Mouse (Mus musculus) spleen, postnatal 4 days (tissue): ENCODE measurements at regions not wholly inside any gene's neighbourhood (a gene's known extent, or its start where the extent isn't known, plus 50 kb on each side); places are given as distances from the start of the nearest gene placed in this dataset.

Experiments used
- DNase-seq, 2 experiments: peaks; one replicate each; pipeline ENCODE4 v3.0.0; 2022; ENCODE audit warnings: low spot score in 2 of 2

DNA sequence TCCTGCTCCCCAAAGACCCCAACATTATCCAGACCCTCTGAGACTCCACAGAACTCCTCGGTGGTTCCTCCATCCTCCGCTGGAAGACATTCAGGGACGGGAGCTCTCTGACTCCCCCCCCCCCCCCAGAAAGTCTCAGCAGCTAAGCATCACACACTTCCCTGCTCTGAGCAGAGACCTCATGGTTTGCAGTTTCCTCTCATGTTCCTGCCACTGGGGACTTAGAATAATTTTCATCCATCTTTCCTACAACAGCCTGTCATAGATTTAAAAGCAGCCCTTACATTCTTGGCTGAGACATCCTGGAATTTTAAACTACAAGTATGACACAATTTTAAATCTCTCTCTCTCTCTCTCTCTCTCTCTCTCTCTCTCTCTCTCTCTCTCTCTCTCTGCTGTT is 69.2 kb downstream of the Gpr65 start:
- DNase-seq, result no peak

DNA sequence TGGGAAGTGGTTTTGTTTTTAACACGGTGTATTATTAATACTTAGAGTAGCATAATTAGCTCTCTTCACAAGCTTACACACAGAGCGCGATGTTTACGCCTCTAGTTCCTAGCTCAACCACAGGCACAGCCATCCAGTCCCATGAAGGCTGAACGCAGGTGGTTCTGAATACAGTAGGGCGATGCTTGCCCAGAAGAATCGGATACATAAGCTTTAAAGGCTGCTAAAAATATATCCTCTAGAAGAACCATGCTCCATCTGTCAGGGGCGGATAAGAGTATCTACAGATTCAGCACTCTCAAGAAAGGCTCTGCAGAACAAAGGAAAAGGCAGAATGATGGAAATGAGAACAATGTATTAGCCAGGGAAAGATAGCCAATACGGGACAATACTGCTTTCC is 71.1 kb downstream of the Gpr65 start:
- DNase-seq, result no peak

DNA sequence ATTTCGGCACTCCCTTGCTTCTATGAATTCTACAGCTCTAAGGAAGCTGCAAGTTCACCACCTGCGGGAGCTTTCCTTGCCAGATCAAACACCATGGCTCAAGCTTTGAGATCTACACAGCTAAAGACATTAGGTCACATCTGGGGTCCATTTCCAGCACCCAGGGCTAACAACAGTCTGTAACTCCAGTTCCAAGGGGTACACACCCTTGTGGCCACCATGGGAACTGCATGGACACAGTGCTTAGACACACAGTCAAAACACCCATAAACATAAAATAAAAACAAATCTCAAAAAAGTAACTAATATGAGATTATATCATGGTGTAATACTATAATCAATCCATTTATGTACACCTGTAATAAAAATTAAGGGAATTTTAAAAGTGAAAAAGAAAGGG is 73.7 kb downstream of the Gpr65 start:
- DNase-seq, result peak in 1 of 2 experiments; percentile 69

DNA sequence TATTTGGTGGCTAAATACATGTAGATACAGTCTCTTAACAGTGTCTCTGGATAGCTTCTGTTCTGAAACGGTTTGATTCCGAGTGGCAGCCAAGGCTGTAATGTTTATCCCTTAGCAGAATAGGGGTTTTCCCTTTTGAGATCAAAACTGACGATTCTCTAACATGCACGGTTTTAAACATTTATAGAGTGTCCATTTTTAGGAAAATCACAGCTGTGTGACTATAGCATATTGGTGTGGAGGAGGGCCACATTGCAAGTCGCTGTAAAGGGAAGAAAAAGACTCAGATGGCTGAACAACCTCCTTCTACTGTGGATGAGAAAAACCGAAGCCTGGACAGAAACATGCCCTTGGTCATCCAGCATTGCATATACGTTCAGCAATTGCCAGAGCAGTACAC is 75.2 kb downstream of the Gpr65 start:
- DNase-seq, result no peak

DNA sequence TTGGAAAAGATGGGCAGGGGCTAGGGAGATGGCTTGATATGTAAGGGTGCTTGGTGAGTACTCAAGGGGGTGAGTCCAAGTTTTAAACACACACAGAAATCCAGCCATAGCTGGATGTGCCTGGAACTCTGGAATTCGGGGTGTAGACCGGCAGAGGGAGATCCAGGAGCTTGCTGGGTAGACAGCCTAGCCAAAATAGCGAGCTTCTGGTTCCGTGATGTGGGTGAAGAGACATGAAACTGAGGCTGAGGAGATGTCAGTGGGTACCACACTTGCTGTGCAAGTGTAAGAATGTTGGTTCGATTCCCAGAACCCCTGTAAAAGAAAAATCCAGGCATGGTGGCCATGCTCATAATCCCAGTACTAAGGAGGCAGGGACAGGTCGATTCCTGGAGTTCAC is 78.6 kb downstream of the Gpr65 start:
- DNase-seq, result no peak

DNA sequence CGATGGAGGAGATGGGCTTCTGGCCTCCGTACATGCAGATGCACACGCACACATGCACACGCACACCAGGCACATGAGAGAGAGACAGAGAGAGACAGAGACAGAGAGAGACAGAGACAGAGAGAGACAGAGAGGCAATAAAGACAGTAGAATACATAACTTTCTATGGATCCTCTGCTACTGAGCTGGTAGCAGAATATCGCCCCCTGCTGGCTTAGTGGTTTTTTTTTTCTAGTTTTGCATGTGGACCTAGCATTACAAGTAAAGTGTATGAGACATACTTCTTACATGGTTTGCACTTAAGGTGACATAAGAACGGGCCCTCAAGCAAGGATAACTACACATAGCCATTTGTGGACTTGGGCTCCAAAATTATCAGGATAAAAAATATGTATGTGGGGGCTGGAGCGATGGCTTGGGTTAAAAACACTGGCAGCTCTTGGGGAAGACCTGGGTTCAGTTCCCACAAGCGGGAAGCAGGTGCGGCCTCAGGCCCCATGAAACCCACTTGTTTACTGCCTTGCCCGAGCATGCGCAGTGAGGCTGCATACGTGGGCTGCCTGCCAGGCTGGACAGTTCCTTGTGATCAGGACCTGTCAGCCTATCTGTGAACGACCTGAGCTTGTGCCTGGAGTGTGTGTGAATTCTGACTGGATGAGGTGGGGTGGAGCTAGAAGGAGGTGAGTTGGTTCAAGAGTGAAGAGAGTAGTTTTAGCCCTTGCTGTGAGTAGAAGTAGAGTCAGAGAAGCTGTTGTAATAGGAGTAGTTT is 79.3 kb downstream of the Gpr65 start:
- DNase-seq, result peak; percentile 34 to 71

DNA sequence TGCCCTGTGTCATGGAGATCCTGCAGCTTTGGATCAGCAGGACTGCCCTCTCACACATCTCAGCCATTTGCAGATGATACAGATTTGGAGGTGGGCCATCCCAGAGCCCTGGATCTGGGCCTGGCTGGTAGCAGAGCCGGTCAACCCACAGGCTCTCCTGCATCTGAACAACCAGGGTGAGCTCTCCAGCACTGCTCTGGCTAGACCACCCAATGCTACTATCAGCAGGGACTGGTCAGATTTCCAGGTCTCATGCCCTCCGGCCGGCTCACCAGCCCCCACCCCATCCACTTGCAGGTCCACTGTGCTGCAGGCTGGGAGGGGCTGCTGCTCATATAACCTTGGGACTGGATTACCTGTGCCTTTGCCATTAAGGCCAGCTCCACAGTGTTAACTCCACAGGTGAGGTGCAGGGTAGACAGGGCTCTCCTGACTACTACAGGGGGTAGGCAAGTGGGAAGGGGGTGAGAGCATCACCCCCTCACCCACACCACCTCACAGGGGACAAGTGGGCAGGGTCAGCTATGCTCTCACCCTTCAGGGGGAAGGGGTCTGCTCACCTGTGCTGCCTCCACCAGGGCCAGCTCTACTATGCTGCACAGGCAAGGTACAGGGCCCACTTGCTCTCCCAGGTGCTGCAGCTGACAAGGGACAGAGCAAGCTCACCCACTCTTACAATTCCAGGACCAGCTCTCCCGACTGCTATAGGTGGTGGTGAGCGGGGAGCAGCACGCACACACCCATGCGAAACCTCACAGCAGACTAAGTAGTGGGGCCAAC is 81.6 kb downstream of the Gpr65 start:
- no peak for DNase-seq

DNA sequence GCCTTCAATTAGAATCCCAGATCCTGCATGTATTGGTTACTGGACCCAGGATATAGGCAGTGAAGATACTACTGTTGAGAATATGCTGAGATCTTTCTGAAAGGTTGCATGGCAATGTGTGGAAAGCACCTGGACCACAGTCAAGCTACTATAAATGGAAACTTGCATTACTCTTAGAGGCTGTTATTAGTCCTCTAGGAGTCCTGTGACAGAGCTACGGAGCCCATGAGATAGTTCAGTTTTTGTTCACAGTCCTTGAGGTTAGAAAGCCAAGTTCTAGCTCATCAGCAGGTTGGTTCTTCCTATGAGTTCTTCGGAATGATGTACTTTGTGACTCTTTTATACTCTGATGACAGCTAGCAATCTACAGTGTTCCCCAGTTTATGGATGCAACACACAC is 84.0 kb downstream of the Gpr65 start:
- DNase-seq, result no peak

DNA sequence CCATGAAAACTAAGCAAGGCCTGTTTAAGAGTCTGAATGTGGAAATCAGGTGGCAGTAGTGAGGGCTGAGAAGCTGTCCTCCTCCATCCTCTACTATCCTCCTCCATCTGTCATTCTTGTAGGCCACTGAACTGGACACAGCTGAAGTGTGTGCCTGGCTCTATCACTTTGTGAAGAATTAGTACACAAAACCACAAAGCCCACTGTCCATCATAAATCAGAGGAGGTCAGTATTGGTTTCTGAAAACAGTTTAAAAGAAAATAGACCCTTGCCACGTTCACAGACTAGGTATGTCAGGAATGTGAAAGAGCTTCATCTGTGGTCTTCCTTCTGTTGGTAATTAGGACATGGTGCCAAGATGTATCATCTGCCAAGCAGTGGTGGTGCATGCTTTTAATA is 86.1 kb downstream of the Gpr65 start:
- no peak for DNase-seq

DNA sequence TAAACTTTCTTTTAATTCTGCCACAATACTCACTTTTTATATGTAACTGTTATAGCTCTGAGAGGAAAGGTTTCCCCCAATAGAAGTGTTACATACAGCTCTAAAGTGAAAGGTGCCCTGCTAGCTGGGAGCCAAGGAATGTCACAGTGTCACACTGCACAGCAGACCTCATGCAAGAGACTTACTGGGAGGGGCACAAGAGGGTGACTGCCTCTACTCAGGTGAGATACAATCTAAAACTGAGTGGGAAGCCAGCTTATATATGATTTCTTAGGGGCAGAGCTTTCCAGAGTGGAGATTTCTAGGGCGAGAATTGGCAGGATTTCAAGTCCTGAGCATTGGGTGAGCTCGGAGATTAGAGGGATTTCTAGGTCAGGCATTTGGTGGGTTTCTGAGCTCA is 99.1 kb downstream of the Gpr65 start:
- DNase-seq, result no peak

DNA sequence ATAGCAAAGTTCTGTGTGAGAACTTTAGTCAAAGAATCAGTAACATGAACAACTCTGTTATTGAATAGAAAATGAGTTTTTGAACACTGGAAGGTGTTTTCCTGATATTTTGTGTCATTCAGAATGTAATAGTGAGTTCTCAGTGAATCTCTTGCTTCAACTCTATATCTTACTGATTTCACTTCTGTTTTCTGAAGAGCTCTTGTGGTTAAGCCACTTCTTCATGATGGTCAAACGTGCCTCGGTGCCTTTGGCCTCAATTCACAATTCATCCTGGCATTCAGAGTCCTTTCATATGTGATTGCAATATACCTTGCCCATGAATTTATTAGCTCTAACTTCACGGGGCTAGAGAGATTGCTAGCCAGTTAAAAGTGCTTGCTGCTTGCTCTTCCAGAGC is 102.3 kb downstream of the Gpr65 start:
- no peak for DNase-seq

DNA sequence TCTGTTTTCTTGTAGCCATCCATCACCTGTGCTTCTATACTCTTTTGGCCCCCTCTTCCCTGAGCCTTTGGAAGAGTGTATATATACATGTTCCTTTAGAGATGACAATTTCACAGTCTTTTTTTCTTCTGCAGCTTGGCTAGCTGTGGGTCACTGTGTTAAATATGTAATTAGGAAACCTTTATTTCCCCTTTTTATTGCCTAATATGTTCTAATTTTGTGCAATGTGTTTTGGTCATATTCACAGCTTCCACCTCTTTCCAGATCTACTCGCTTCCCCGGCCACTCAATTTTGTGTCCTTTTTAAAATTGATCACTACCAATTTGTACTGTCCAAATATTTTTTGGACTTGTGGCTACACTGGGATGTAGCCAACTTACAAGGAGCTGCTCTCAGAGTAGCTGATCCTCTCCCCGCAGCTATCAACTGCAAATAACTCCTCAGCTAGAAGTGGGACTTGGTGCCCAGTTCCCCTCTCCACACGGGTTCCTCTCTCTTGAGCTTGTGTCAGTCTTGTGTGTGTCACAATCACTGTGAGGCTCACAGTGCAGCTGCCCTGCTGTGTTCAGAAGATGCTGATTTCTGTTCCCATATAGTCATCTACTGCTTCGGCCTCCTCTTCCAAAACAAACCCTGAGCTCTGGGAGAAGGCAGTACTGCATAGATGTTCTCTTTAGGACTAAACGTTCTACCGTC is 106.9 kb downstream of the Gpr65 start:
- peak in 1 of 2 experiments; percentile 20 for DNase-seq
